Mouse (Mus musculus): ENCODE results near the gene Ndst4. TPM values are rescaled to one million over a fixed set of nuclear protein-coding genes. Genes with fewer than 3 reads are reported as not detected.

Ndst4 gene
- 0.14 and 0.31 TPM in 2 replicates for polyA plus RNA-seq (2016; fragmentation: Nextera tagmentation; extraction: Ambion mirVana)

- Histone ChIP-seq H3K4me3 (peak within 1 kb of the TSS; percentile 42), H3K27ac (peak within 1 kb of the TSS; percentile 60)
- 20% methylated on average over 14 of the region's 14 CpGs for WGBS
Measured at GRCm38 (mm10) chr3:125403601-125404396, at the start of gene Ndst4. Ndst4 (plus strand) TSS chr3:125404076.

GRCm38 (mm10) chr3:125397443-125397842 lies 6.4 kb upstream of the Ndst4 start:
- H3K36me3 ChIP-seq (replicated peaks): no peaks in the 10 kb centered on the region
- H3K27ac ChIP-seq: no peak overlapping the region
- WGBS: 95% methylated on average over 3 of the region's 3 CpGs
- no peak for DNase-seq (ENCODE audit: extremely low spot score, low spot score)
- H3K27me3 ChIP-seq (ENCODE audit: poor library complexity, severe bottlenecking): no peaks in the 10 kb centered on the region
- no peaks in the 10 kb centered on the region for H3K4me1 ChIP-seq
- H3K4me3 ChIP-seq: no peak overlapping the region
- no peaks in the 10 kb centered on the region for H3K9me3 ChIP-seq

More at GRCm38 (mm10) chr3:125403601-125404396, at the start of gene Ndst4:
- DNase-seq (ENCODE audit: extremely low spot score, low spot score): peak; percentile 61
- Histone ChIP-seq H3K9me3 (no peaks in the 10 kb centered on the region), H3K36me3 (replicated peaks) (no peaks in the 10 kb centered on the region), H3K27me3 (ENCODE audit: poor library complexity, severe bottlenecking) (no peaks in the 10 kb centered on the region), H3K4me1 (peaks cover 20% of the 10 kb centered on the region)

GRCm38 (mm10) chr3:125406456-125406855 lies 2.6 kb downstream of the Ndst4 start:
- H3K4me1 ChIP-seq: peaks cover 20% of the 10 kb centered on the region
- H3K27me3 ChIP-seq (ENCODE audit: poor library complexity, severe bottlenecking): no peaks in the 10 kb centered on the region
- no peaks in the 10 kb centered on the region for H3K9me3 ChIP-seq
- H3K36me3 ChIP-seq (replicated peaks): no peaks in the 10 kb centered on the region
- WGBS: 94% methylated on average over 2 of the region's 2 CpGs
- no peak for DNase-seq (ENCODE audit: extremely low spot score, low spot score)
- H3K27ac ChIP-seq: no peak overlapping the region
- no peak overlapping the region for H3K4me3 ChIP-seq

GRCm38 (mm10) chr3:125406991-125407390 lies 3.1 kb downstream of the Ndst4 start:
- no peak for DNase-seq (ENCODE audit: extremely low spot score, low spot score)
- H3K27me3 ChIP-seq (ENCODE audit: poor library complexity, severe bottlenecking): no peaks in the 10 kb centered on the region
- H3K4me3 ChIP-seq: no peak overlapping the region
- no peak overlapping the region for H3K27ac ChIP-seq
- no peaks in the 10 kb centered on the region for H3K36me3 ChIP-seq (replicated peaks)
- H3K9me3 ChIP-seq: no peaks in the 10 kb centered on the region
- peaks cover 20% of the 10 kb centered on the region for H3K4me1 ChIP-seq
- WGBS: 82% methylated on average over 3 of the region's 3 CpGs

- Histone ChIP-seq H3K27me3 (ENCODE audit: poor library complexity, severe bottlenecking) (no peaks in the 10 kb centered on the region), H3K4me3 (no peak overlapping the region), H3K4me1 (no peaks in the 10 kb centered on the region), H3K36me3 (replicated peaks) (no peaks in the 10 kb centered on the region), H3K9me3 (no peaks in the 10 kb centered on the region), H3K27ac (no peak overlapping the region)
- DNase-seq (ENCODE audit: extremely low spot score, low spot score): no peak
- 61% methylated on average over 6 of the region's 6 CpGs for WGBS
Measured at GRCm38 (mm10) chr3:125466894-125467652, 63.2 kb downstream of the Ndst4 start.

- DNase-seq (ENCODE audit: extremely low spot score, low spot score): no peak
- no peaks in the 10 kb centered on the region for H3K27me3 ChIP-seq (ENCODE audit: poor library complexity, severe bottlenecking)
- no peak overlapping the region for H3K27ac ChIP-seq
- WGBS: 90% methylated on average over 5 of the region's 5 CpGs
- H3K9me3 ChIP-seq: no peaks in the 10 kb centered on the region
- no peak overlapping the region for H3K4me3 ChIP-seq
- no peaks in the 10 kb centered on the region for H3K4me1 ChIP-seq
- H3K36me3 ChIP-seq (replicated peaks): no peaks in the 10 kb centered on the region
Measured at GRCm38 (mm10) chr3:125510102-125510501, 106.2 kb downstream of the Ndst4 start.

GRCm38 (mm10) chr3:125533371-125533770 lies 129.5 kb downstream of the Ndst4 start:
- Histone ChIP-seq H3K4me3 (no peak overlapping the region), H3K27ac (no peak overlapping the region), H3K27me3 (ENCODE audit: poor library complexity, severe bottlenecking) (no peaks in the 10 kb centered on the region), H3K36me3 (replicated peaks) (no peaks in the 10 kb centered on the region), H3K4me1 (no peaks in the 10 kb centered on the region), H3K9me3 (no peaks in the 10 kb centered on the region)
- 77% methylated on average over 8 of the region's 8 CpGs for WGBS
- DNase-seq (ENCODE audit: extremely low spot score, low spot score): no peak

- DNase-seq (ENCODE audit: extremely low spot score, low spot score): no peak
- no peak overlapping the region for H3K4me3 ChIP-seq
- H3K36me3 ChIP-seq (replicated peaks): no peaks in the 10 kb centered on the region
- H3K27ac ChIP-seq: no peak overlapping the region
- H3K27me3 ChIP-seq (ENCODE audit: poor library complexity, severe bottlenecking): no peaks in the 10 kb centered on the region
- H3K4me1 ChIP-seq: no peaks in the 10 kb centered on the region
- 86% methylated on average over 2 of the region's 2 CpGs for WGBS
- H3K9me3 ChIP-seq: no peaks in the 10 kb centered on the region
Measured at GRCm38 (mm10) chr3:125570602-125571001, 166.7 kb downstream of the Ndst4 start.

GRCm38 (mm10) chr3:125632233-125632632 lies 228.4 kb downstream of the Ndst4 start:
- Histone ChIP-seq H3K27me3 (ENCODE audit: poor library complexity, severe bottlenecking) (no peaks in the 10 kb centered on the region), H3K36me3 (replicated peaks) (no peaks in the 10 kb centered on the region), H3K4me1 (no peaks in the 10 kb centered on the region), H3K9me3 (no peaks in the 10 kb centered on the region), H3K27ac (no peak overlapping the region), H3K4me3 (no peak overlapping the region)
- 77% methylated on average over 2 of the region's 2 CpGs for WGBS
- DNase-seq (ENCODE audit: extremely low spot score, low spot score): no peak

- H3K27me3 ChIP-seq (ENCODE audit: poor library complexity, severe bottlenecking): no peaks in the 10 kb centered on the region
- H3K9me3 ChIP-seq: no peaks in the 10 kb centered on the region
- H3K4me3 ChIP-seq: no peak overlapping the region
- no peaks in the 10 kb centered on the region for H3K36me3 ChIP-seq (replicated peaks)
- WGBS: 43% methylated on average over 3 of the region's 3 CpGs
- DNase-seq (ENCODE audit: extremely low spot score, low spot score): no peak
- H3K27ac ChIP-seq: no peak overlapping the region
- peaks cover 6% of the 10 kb centered on the region for H3K4me1 ChIP-seq
Measured at GRCm38 (mm10) chr3:125655009-125655635, 251.2 kb downstream of the Ndst4 start.

- no peak for DNase-seq (ENCODE audit: extremely low spot score, low spot score)
- WGBS: 70% methylated on average over 3 of the region's 3 CpGs
- H3K27me3 ChIP-seq (ENCODE audit: poor library complexity, severe bottlenecking): no peaks in the 10 kb centered on the region
- no peak overlapping the region for H3K27ac ChIP-seq
- H3K36me3 ChIP-seq (replicated peaks): no peaks in the 10 kb centered on the region
- no peak overlapping the region for H3K4me3 ChIP-seq
- peaks cover 5% of the 10 kb centered on the region for H3K4me1 ChIP-seq
- no peaks in the 10 kb centered on the region for H3K9me3 ChIP-seq
Measured at GRCm38 (mm10) chr3:125660114-125660717, 256.3 kb downstream of the Ndst4 start.

- 89% methylated on average over 2 of the region's 2 CpGs for WGBS
- H3K36me3 ChIP-seq (replicated peaks): no peaks in the 10 kb centered on the region
- H3K27ac ChIP-seq: no peak overlapping the region
- DNase-seq (ENCODE audit: extremely low spot score, low spot score): no peak
- no peak overlapping the region for H3K4me3 ChIP-seq
- H3K27me3 ChIP-seq (ENCODE audit: poor library complexity, severe bottlenecking): no peaks in the 10 kb centered on the region
- H3K9me3 ChIP-seq: no peaks in the 10 kb centered on the region
- H3K4me1 ChIP-seq: peaks cover 4% of the 10 kb centered on the region
Measured at GRCm38 (mm10) chr3:125660884-125661532, 257.1 kb downstream of the Ndst4 start.

Data from forebrain, embryonic 10.5 days (tissue).